Mouse (Mus musculus) thymus, adult 2 months (tissue): Measurements from ENCODE around the gene Chn2.

Experiments
- CTCF ChIP-seq: fragments of 200-500 bp; IDR thresholded peaks from 2 replicates; pipeline ENCODE4 v1.5.1; 2012; ENCODE audit warnings: mild to moderate bottlenecking, control low read depth, low read length, moderate library complexity, borderline replicate concordance; ENCODE audit not compliant: control insufficient read depth, poor library complexity, insufficient read depth; ENCODE audit errors: extremely low read depth
- POLR2A ChIP-seq: fragments of 200-500 bp; IDR thresholded peaks from 2 replicates; pipeline ENCODE4 v1.6.1; 2012; ENCODE audit warnings: mild to moderate bottlenecking, low read length, control low read depth, moderate library complexity; ENCODE audit not compliant: control insufficient read depth, poor library complexity, insufficient read depth; ENCODE audit errors: extremely low read depth

DNA sequence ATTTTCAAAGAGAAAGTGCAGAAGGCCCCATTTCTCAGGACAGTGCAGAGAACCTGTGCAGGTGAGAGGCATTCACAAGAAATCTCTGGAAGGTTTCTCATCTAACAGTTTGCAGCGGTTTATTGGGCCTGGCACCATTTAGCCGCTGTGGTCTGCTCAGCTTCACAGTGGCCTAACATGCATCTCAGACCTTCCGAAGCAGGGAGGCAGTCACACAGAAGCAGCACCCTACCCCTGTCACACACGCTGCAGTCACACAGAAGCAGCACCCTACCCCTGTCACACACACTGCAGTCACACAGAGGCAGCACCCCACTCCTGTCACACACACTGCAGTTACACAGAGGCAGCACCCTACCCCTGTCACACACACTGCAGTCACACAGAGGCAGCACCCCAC lies 126.5 kb downstream of the Chn2 start:
- TF ChIP-seq CTCF, result no peak
- TF ChIP-seq POLR2A, result no peak
